Mouse (Mus musculus): ENCODE data around the gene Adamts16. TPM values are rescaled to one million over a fixed set of nuclear protein-coding genes. Genes with fewer than 3 reads are reported as not detected.

Gene Adamts16
- polyA plus RNA-seq, 1 experiment from 2014 or later = 0.73 TPM

DNA sequence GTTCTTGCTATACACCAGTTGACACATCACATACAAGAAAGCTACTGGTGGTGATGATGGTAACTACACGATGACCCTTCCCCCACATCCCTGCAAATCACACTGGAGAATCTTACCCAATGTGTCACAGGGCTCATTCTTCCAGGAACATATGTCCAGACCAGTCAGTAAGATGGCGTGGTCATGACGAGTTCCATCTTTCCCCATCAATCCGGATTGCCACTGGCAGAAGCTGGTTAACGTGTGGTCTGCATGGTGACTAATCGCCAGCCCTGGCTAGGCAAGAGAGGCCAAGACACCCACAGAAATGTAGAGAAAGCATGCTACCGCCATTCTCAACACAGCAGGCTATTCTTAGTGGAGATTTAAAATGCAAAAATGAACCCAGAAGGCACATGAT lies 48.7 kb downstream of the Adamts16 start:
- no peaks in the 10 kb centered on the region for H3K9me3 ChIP-seq (ENCODE audit: control insufficient read depth, low read length)
- ATAC-seq (ENCODE audit: insufficient number of reproducible peaks, low FRiP score, low TSS enrichment, low read depth) = no peak
- 86% methylated on average over 7 of the region's 7 CpGs for WGBS

DNA sequence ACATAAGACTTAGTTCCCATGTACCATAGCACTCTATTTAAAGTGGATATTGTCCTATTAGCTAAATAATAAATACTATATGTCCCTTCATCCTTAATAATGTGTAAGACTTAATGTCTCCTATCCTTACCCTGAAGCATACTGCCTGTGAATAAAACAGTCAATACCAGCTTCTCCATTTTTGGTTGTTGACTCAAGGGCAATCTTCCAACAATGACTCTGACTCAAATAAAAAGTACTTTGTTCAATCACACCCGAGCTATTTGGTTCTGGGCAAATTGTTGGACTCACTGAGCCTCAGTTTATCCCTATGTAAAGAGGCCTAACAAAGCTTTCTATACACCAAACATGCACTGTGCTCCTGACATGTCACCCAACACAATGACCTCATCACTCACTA lies 51.8 kb downstream of the Adamts16 start:
- no peak overlapping the region for H3K27ac ChIP-seq (replicated peaks; ENCODE audit: low read depth, low read length)
- H3K27me3 ChIP-seq (ENCODE audit: control insufficient read depth, insufficient read depth, low read length) = no peaks in the 10 kb centered on the region
- H3K36me3 ChIP-seq (ENCODE audit: control insufficient read depth, insufficient read depth, low read length) = no peaks in the 10 kb centered on the region
- no peak overlapping the region for H3K4me3 ChIP-seq (ENCODE audit: low read depth, low read length)
- H3K9ac ChIP-seq (ENCODE audit: low read length) = no peak overlapping the region
- no peaks in the 10 kb centered on the region for H3K4me1 ChIP-seq (ENCODE audit: control insufficient read depth, insufficient read depth, low read length)
- no peak overlapping the region for H3K4me2 ChIP-seq (ENCODE audit: low read depth, severe bottlenecking)
- ATAC-seq (ENCODE audit: insufficient number of reproducible peaks, low FRiP score, low TSS enrichment, low read depth) (no peak), DNase-seq (ENCODE audit: low spot score) (no peak)
- WGBS = 71% methylated on average over 1 of the region's 1 CpGs
- H3K9me3 ChIP-seq (ENCODE audit: control insufficient read depth, low read length) = no peaks in the 10 kb centered on the region

More for the DNA sequence above, 48.7 kb downstream of the Adamts16 start:
- Histone ChIP-seq H3K4me1 (ENCODE audit: control insufficient read depth, insufficient read depth, low read length) (no peaks in the 10 kb centered on the region), H3K4me3 (ENCODE audit: low read depth, low read length) (no peak overlapping the region), H3K4me2 (ENCODE audit: low read depth, severe bottlenecking) (no peak overlapping the region), H3K36me3 (ENCODE audit: control insufficient read depth, insufficient read depth, low read length) (no peaks in the 10 kb centered on the region), H3K9ac (ENCODE audit: low read length) (no peak overlapping the region), H3K27me3 (ENCODE audit: control insufficient read depth, insufficient read depth, low read length) (no peaks in the 10 kb centered on the region), H3K27ac (replicated peaks; ENCODE audit: low read depth, low read length) (no peak overlapping the region)
- DNase-seq (ENCODE audit: low spot score) = no peak

DNA sequence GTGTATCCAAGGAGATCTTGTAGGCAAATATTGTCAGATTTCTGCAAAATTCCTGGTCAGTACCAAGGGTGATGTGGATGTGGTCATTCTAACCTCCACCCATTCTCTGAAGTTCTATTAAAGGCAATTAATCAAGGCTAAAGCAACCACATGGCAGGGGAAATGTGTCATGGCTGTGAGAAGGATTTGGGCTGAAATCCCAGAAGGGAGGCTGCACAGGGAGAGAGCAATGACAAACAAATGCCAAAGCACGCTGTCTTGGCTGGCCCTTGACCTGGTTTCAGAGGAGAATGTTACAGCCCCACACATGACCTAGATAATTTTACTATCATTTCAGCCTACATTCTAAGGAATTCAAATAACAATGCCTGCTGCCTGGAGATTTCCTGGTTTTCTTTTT lies 52.6 kb downstream of the Adamts16 start:
- no peaks in the 10 kb centered on the region for H3K27me3 ChIP-seq (ENCODE audit: control insufficient read depth, insufficient read depth, low read length)
- H3K4me2 ChIP-seq (ENCODE audit: low read depth, severe bottlenecking) = no peak overlapping the region
- no peak overlapping the region for H3K9ac ChIP-seq (ENCODE audit: low read length)
- H3K4me1 ChIP-seq (ENCODE audit: control insufficient read depth, insufficient read depth, low read length) = no peaks in the 10 kb centered on the region
- DNase-seq (ENCODE audit: low spot score) (no peak), ATAC-seq (ENCODE audit: insufficient number of reproducible peaks, low FRiP score, low TSS enrichment, low read depth) (no peak)
- H3K9me3 ChIP-seq (ENCODE audit: control insufficient read depth, low read length) = no peaks in the 10 kb centered on the region
- H3K36me3 ChIP-seq (ENCODE audit: control insufficient read depth, insufficient read depth, low read length) = no peaks in the 10 kb centered on the region
- no peak overlapping the region for H3K27ac ChIP-seq (replicated peaks; ENCODE audit: low read depth, low read length)
- 65% methylated on average over 1 of the region's 1 CpGs for WGBS
- no peak overlapping the region for H3K4me3 ChIP-seq (ENCODE audit: low read depth, low read length)

DNA sequence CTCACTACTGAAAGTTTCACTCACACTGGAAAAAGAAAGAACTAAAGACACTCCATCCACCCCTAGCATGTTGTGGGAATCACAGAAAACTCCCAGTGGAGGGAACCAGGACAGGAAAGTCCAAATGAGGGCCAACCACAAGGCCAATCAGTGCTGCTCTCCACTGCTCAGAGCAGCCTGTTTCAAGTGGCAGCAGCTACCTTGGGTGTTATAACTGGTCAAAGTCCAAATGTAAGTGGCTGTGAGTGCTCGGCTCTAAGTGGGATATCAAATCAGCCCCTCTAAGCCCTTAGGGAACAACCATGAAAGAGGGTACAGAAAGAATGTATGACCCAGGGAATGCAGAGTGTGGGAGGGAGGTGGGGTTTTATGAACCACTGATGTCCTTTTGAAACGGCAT lies 56.5 kb downstream of the Adamts16 start:
- WGBS = 91% methylated on average over 2 of the region's 2 CpGs
- no peak overlapping the region for H3K27ac ChIP-seq (replicated peaks; ENCODE audit: low read depth, low read length)
- no peak for ATAC-seq (ENCODE audit: insufficient number of reproducible peaks, low FRiP score, low TSS enrichment, low read depth)

DNA sequence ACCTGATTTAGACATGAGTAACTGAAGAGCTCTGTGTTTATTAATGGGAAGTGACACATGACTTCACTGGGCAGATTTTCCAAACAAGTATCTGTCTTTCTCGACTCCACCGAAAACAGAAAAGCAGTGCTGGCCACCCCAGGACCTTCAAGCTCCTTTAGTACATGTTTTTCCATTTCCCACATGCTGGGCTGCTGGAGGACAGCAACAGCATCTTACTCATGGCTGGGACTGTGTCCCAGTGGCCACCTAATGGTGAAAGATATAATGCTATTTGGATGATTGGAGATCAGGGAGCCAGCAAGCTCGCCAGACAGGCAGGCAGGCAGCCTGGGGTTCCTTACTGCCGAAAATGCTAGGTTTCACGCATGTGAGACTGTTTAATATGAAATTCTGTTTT lies 57.5 kb downstream of the Adamts16 start:
- 84% methylated on average over 5 of the region's 5 CpGs for WGBS
- H3K4me2 ChIP-seq (ENCODE audit: low read depth, severe bottlenecking) = no peak overlapping the region
- no peak overlapping the region for H3K9ac ChIP-seq (ENCODE audit: low read length)
- no peaks in the 10 kb centered on the region for H3K4me1 ChIP-seq (ENCODE audit: control insufficient read depth, insufficient read depth, low read length)
- no peaks in the 10 kb centered on the region for H3K9me3 ChIP-seq (ENCODE audit: control insufficient read depth, low read length)
- H3K36me3 ChIP-seq (ENCODE audit: control insufficient read depth, insufficient read depth, low read length) = no peaks in the 10 kb centered on the region
- DNase-seq (ENCODE audit: low spot score) = no peak
- ATAC-seq (ENCODE audit: insufficient number of reproducible peaks, low FRiP score, low TSS enrichment, low read depth) = no peak
- H3K27ac ChIP-seq (replicated peaks; ENCODE audit: low read depth, low read length) = no peak overlapping the region
- no peaks in the 10 kb centered on the region for H3K27me3 ChIP-seq (ENCODE audit: control insufficient read depth, insufficient read depth, low read length)
- H3K4me3 ChIP-seq (ENCODE audit: low read depth, low read length) = no peak overlapping the region

More for the DNA sequence above, 56.5 kb downstream of the Adamts16 start:
- Histone ChIP-seq H3K9me3 (ENCODE audit: control insufficient read depth, low read length) (no peaks in the 10 kb centered on the region), H3K27me3 (ENCODE audit: control insufficient read depth, insufficient read depth, low read length) (no peaks in the 10 kb centered on the region), H3K9ac (ENCODE audit: low read length) (no peak overlapping the region), H3K4me3 (ENCODE audit: low read depth, low read length) (no peak overlapping the region), H3K4me2 (ENCODE audit: low read depth, severe bottlenecking) (no peak overlapping the region), H3K36me3 (ENCODE audit: control insufficient read depth, insufficient read depth, low read length) (no peaks in the 10 kb centered on the region), H3K4me1 (ENCODE audit: control insufficient read depth, insufficient read depth, low read length) (no peaks in the 10 kb centered on the region)
- no peak for DNase-seq (ENCODE audit: low spot score)

DNA sequence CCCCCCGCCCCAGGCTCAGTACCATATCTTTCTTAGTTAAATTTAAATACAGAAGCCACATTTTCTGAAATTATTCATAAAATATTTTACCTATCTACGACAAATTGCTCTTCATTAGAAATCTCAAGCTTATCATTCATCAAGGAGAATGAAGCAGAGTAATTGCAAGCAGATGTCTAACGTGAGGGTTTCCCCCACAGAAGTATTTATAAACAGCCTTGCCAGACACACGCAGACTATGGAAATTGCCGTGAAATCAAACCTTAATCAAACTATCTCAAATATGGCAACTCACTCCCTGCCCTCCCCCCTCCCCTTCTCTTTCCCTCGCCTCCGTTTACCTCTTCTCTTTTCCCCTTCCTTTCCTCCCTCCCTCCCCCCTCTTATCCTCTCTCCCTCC lies 61.8 kb downstream of the Adamts16 start:
- Histone ChIP-seq H3K4me1 (ENCODE audit: control insufficient read depth, insufficient read depth, low read length) (no peaks in the 10 kb centered on the region), H3K4me3 (ENCODE audit: low read depth, low read length) (no peak overlapping the region), H3K27me3 (ENCODE audit: control insufficient read depth, insufficient read depth, low read length) (no peaks in the 10 kb centered on the region), H3K27ac (replicated peaks; ENCODE audit: low read depth, low read length) (no peak overlapping the region), H3K36me3 (ENCODE audit: control insufficient read depth, insufficient read depth, low read length) (no peaks in the 10 kb centered on the region), H3K9ac (ENCODE audit: low read length) (no peak overlapping the region), H3K9me3 (ENCODE audit: control insufficient read depth, low read length) (no peaks in the 10 kb centered on the region), H3K4me2 (ENCODE audit: low read depth, severe bottlenecking) (no peak overlapping the region)
- WGBS = 34% methylated on average over 7 of the region's 7 CpGs
- DNase-seq (ENCODE audit: low spot score) = no peak
- no peak for ATAC-seq (ENCODE audit: insufficient number of reproducible peaks, low FRiP score, low TSS enrichment, low read depth)

DNA sequence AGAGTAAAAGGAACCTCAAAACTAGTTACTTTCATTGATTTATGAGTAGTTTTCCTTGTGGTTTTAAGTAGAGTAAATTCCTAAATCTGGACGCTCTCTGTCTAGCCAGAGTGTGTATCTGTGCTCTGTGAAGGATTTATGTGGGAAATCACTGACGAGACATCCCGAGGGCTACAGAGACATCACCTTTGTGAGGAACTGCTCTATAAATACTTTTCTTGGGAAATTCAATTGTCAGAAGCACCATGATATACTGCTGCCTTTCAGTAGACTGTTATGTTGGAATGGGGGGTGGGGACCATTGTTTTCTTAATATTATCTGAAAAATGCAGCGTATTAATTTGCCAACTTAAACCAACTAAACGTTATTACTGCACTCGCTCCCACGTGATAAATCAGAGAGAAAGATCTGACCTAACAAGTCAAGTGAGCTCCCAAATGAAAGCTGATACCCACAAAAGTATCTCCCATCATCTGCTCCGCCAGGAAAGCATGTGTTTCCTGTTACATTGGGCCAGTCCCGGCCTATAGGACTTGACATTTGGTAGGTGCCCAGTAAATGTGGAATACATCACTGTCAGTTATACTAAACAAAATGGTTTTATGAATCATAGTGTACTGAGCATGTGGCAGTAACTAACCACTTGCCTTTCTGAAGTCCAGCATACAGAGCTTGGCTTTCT lies 62.6 kb downstream of the Adamts16 start:
- Histone ChIP-seq H3K27me3 (ENCODE audit: control insufficient read depth, insufficient read depth, low read length) (no peaks in the 10 kb centered on the region), H3K4me2 (ENCODE audit: low read depth, severe bottlenecking) (no peak overlapping the region), H3K9ac (ENCODE audit: low read length) (no peak overlapping the region), H3K36me3 (ENCODE audit: control insufficient read depth, insufficient read depth, low read length) (no peaks in the 10 kb centered on the region), H3K27ac (replicated peaks; ENCODE audit: low read depth, low read length) (no peak overlapping the region), H3K4me3 (ENCODE audit: low read depth, low read length) (no peak overlapping the region), H3K4me1 (ENCODE audit: control insufficient read depth, insufficient read depth, low read length) (no peaks in the 10 kb centered on the region), H3K9me3 (ENCODE audit: control insufficient read depth, low read length) (no peaks in the 10 kb centered on the region)
- peak; percentile 52 for DNase-seq (ENCODE audit: low spot score)
- 18% methylated on average over 9 of the region's 9 CpGs for WGBS
- ATAC-seq (ENCODE audit: insufficient number of reproducible peaks, low FRiP score, low TSS enrichment, low read depth) = peak; percentile 77

DNA sequence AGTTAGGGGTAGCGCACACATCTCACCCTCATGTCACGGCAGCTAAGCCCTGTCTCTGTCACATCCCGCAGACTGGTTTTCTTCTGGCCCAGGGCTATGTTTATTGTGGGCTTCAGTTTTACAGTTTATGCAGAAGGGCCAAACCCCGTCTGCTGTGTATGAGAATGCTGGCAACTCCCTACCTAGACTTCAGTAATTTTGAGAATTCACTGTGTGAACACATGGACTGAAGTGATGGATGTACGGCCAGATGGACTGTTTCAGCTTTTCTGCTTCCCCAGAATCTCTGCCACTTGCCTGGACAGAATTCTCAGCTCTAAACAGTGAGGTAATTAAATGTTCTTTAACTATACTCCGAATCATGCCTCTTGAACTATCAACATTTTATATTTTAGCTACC lies 70.5 kb downstream of the Adamts16 start:
- H3K27me3 ChIP-seq (ENCODE audit: control insufficient read depth, insufficient read depth, low read length) = no peaks in the 10 kb centered on the region
- H3K4me1 ChIP-seq (ENCODE audit: control insufficient read depth, insufficient read depth, low read length) = 0 out of 2 replicates have a peak, but pooled peaks cover 2% of the 10 kb centered on the region
- H3K9ac ChIP-seq (ENCODE audit: low read length) = no peak overlapping the region
- H3K27ac ChIP-seq (replicated peaks; ENCODE audit: low read depth, low read length) = no peak overlapping the region
- no peak overlapping the region for H3K4me2 ChIP-seq (ENCODE audit: low read depth, severe bottlenecking)
- 85% methylated on average over 6 of the region's 6 CpGs for WGBS
- H3K36me3 ChIP-seq (ENCODE audit: control insufficient read depth, insufficient read depth, low read length) = no peaks in the 10 kb centered on the region
- no peak overlapping the region for H3K4me3 ChIP-seq (ENCODE audit: low read depth, low read length)
- DNase-seq (ENCODE audit: low spot score) = no peak
- H3K9me3 ChIP-seq (ENCODE audit: control insufficient read depth, low read length) = no peaks in the 10 kb centered on the region
- ATAC-seq (ENCODE audit: insufficient number of reproducible peaks, low FRiP score, low TSS enrichment, low read depth) = no peak

GRCm38 (mm10) chr13:70769156-70769555 lies 72.5 kb downstream of the Adamts16 start:
- Histone ChIP-seq H3K4me1 (ENCODE audit: control insufficient read depth, insufficient read depth, low read length) (0 out of 2 replicates have a peak, but pooled peaks cover 2% of the 10 kb centered on the region), H3K36me3 (ENCODE audit: control insufficient read depth, insufficient read depth, low read length) (no peaks in the 10 kb centered on the region), H3K9me3 (ENCODE audit: control insufficient read depth, low read length) (no peaks in the 10 kb centered on the region), H3K9ac (ENCODE audit: low read length) (no peak overlapping the region), H3K4me3 (ENCODE audit: low read depth, low read length) (no peak overlapping the region), H3K4me2 (ENCODE audit: low read depth, severe bottlenecking) (no peak overlapping the region), H3K27ac (replicated peaks; ENCODE audit: low read depth, low read length) (no peak overlapping the region), H3K27me3 (ENCODE audit: control insufficient read depth, insufficient read depth, low read length) (no peaks in the 10 kb centered on the region)
- DNase-seq (ENCODE audit: low spot score) (no peak), ATAC-seq (ENCODE audit: insufficient number of reproducible peaks, low FRiP score, low TSS enrichment, low read depth) (no peak)
- 57% methylated on average over 2 of the region's 2 CpGs for WGBS
